Mouse (Mus musculus): ENCODE results near the gene Mylk3.

DNA sequence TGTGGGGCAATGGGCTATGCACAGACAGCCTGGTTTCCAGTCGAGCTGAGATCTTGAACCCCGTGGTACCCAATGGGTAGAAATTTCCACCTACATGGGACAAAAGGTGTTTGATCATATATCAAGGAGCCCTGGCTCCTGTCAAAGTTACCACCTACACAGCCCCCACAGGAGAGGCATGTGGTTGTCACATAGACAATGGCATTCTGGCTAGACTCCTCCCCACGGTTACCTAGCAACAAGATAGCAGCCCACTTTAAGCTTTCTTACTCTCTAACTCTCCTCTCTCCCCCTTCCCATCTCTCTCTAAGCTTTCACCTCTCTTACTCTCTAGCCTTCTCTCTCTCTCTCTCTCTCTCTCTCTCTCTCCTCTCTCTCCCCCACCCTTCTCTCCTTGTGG, 19.3 kb upstream of the Mylk3 start:
- no peak for TF ChIP-seq CTCF (IDR thresholded peaks at IDR 0.05; ENCODE audit: low read depth)
- no peak for TF ChIP-seq EP300 (IDR thresholded peaks at IDR 0.05; ENCODE audit: low read depth)

All from heart, postnatal 0 days (tissue).